In the genomic region with DNA sequence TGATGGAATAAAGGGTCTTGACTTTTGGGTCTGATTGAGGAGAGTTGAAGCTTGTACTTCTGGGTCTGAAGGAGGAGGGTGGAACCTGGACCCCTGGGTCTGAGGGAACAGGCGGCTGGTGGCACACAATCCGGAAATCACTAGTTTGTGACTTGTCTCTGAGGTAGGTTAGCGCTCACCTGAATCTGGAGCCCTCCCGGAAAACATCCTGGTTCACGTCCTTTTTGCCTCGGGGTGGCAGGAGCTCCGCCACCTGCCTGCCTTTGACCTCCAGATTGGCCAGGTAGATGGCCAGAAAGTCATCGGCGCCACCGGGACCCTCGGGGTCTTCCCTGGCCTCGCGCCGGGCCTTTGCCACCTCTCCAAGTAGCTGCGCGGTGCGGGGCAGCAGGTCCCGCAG, we compare ENCODE assay signal across 9 mouse cellular contexts. TPM values are rescaled to one million over a fixed set of nuclear protein-coding genes. Genes with fewer than 3 reads are reported as not detected.
DNase-seq lines count a peak whose midpoint lies in the region; ATAC-seq and TF ChIP-seq lines count a peak whose summit lies in the region.
"Had no signal": no experiment of that assay in that cellular context is flagged by ENCODE, and none has a peak within 500 bp of the region (broad histone marks: within the 10 kb centered on the region; RNA-seq: fewer than 3 reads in every experiment).

No protein-coding gene starts in this region.

- WGBS in lung, embryonic 15.5 days, result 6% methylated on average over 18 of the region's 18 CpGs
- 6% methylated on average over 18 of the region's 18 CpGs for WGBS in kidney, embryonic 14.5 days
- 14% methylated on average over 18 of the region's 18 CpGs for WGBS in liver, postnatal 0 days (ENCODE audit: insufficient replicate concordance)

- peak overlapping the region; percentile 57 for H3K4me3 ChIP-seq in gastrocnemius, adult 2 months
- peak overlapping the region; percentile 49 for H3K4me3 ChIP-seq in lung, embryonic 15.5 days
- peak overlapping the region; percentile 34 for H3K4me3 ChIP-seq in kidney, embryonic 14.5 days (ENCODE audit: low read length)
- peak overlapping the region; percentile 33 for H3K4me3 ChIP-seq in liver, postnatal 0 days (ENCODE audit: low read depth, low read length)

- no peaks in the 10 kb centered on the region for H3K9me3 ChIP-seq in lung, embryonic 15.5 days
- H3K9me3 ChIP-seq in kidney, embryonic 14.5 days (ENCODE audit: control insufficient read depth, low read length), result no peaks in the 10 kb centered on the region
- H3K9me3 ChIP-seq in liver, postnatal 0 days (ENCODE audit: low read length), result no peaks in the 10 kb centered on the region

- no peaks in the 10 kb centered on the region for H3K36me3 ChIP-seq in lung, embryonic 15.5 days
- no peaks in the 10 kb centered on the region for H3K36me3 ChIP-seq in kidney, embryonic 14.5 days (ENCODE audit: control insufficient read depth, insufficient read depth, low read length)
- H3K36me3 ChIP-seq in liver, postnatal 0 days (replicated peaks; ENCODE audit: insufficient read depth, low read length), result no peaks in the 10 kb centered on the region

- TF ChIP-seq CTCF in gastrocnemius, adult 2 months (IDR thresholded peaks at IDR 0.05), result no peak
- TF ChIP-seq CTCF in liver, postnatal 0 days (IDR thresholded peaks at IDR 0.05; ENCODE audit: low read depth), result no peak

- peak overlapping the region; percentile 68 for H3K4me2 ChIP-seq in lung, embryonic 15.5 days
- peak overlapping the region; percentile 43 for H3K4me2 ChIP-seq in kidney, embryonic 14.5 days (replicated peaks; ENCODE audit: low read depth, low read length)
- peak overlapping the region; percentile 61 for H3K4me2 ChIP-seq in liver, postnatal 0 days (ENCODE audit: low read depth, low read length)

- no peak for ATAC-seq in lung, embryonic 15.5 days (ENCODE audit: borderline replicate concordance, extremely low read depth, low FRiP score, low TSS enrichment)
- no peak for ATAC-seq in kidney, embryonic 14.5 days (ENCODE audit: low FRiP score, low TSS enrichment)
- ATAC-seq in liver, postnatal 0 days, result no peak
- ATAC-seq in frontal cortex, adult (ENCODE audit: low TSS enrichment), result no peak

- peaks cover 18% of the 10 kb centered on the region for H3K27me3 ChIP-seq in lung, embryonic 15.5 days
- H3K27me3 ChIP-seq in kidney, embryonic 14.5 days (ENCODE audit: control insufficient read depth, insufficient read depth, low read length), result peaks cover 11% of the 10 kb centered on the region
- no peaks in the 10 kb centered on the region for H3K27me3 ChIP-seq in liver, postnatal 0 days (ENCODE audit: insufficient read depth, low read length)

- H3K4me1 ChIP-seq in lung, embryonic 15.5 days, result peaks cover 7% of the 10 kb centered on the region; the same call in 1 of the 2 replicates
- H3K4me1 ChIP-seq in kidney, embryonic 14.5 days (ENCODE audit: control insufficient read depth, insufficient read depth, low read length), result no peaks in the 10 kb centered on the region
- H3K4me1 ChIP-seq in liver, postnatal 0 days (ENCODE audit: insufficient read depth), result peaks cover 7% of the 10 kb centered on the region; the same call in 1 of the 2 replicates

- DNase-seq in gastrocnemius, adult 2 months, result no peak
- DNase-seq in gastrocnemius, postnatal 25 days, result no peak
- no peak for DNase-seq in lung, postnatal 25 days (ENCODE audit: low spot score)
- no peak for DNase-seq in liver, postnatal 0 days
- DNase-seq in embryo, embryonic 10 days (ENCODE audit: low spot score), result no peak
- DNase-seq: layer of hippocampus, adult 9-11 months had no signal

- no peak for TF ChIP-seq EP300 in liver, postnatal 0 days (IDR thresholded peaks at IDR 0.05; ENCODE audit: low read depth)

- intact Hi-C loops in gastrocnemius, adult 2 months (cut with DNase I), result no loop called here

- H3K9ac ChIP-seq in lung, embryonic 15.5 days, result peak overlapping the region; percentile 50
- peak overlapping the region; percentile 47 for H3K9ac ChIP-seq in kidney, embryonic 14.5 days (ENCODE audit: low read depth, low read length)
- H3K9ac ChIP-seq in liver, postnatal 0 days (replicated peaks), result peak overlapping the region; percentile 27; the same call in 1 of the 2 replicates

- no peak overlapping the region for H3K27ac ChIP-seq in gastrocnemius, adult 2 months
- H3K27ac ChIP-seq in lung, embryonic 15.5 days, result peak overlapping the region; percentile 94
- no peak overlapping the region for H3K27ac ChIP-seq in kidney, embryonic 14.5 days (ENCODE audit: low read depth, low read length)
- no peak overlapping the region for H3K27ac ChIP-seq in liver, postnatal 0 days (ENCODE audit: low read depth)

RNA-seq across cellular contexts. Expression of gene Cblc, which starts 0.4 kb away (rescaled TPM):
- total RNA-seq in gastrocnemius, adult 2 months (2021), result not detected
- not detected for total RNA-seq in gastrocnemius, postnatal 25 days (2021)
- polyA plus RNA-seq in lung, embryonic 15.5 days (2015; fragmentation: Nextera tagmentation; extraction: Ambion mirVana), result 15.2 and 16.1 TPM in 2 replicates
- polyA plus RNA-seq in kidney, embryonic 14.5 days (2014; fragmentation: Nextera tagmentation; extraction: Ambion mirVana), result 4.7 and 7.3 TPM in 2 replicates
- polyA plus RNA-seq in liver, postnatal 0 days (2015; fragmentation: Nextera tagmentation; extraction: Ambion mirVana), result 9.6 and 10.8 TPM in 2 replicates

RNA-seq across cellular contexts. Expression of gene Bcam, which starts 25.4 kb away (rescaled TPM):
- 10 to 100 TPM; 21.9 to 26.7 TPM for total RNA-seq in gastrocnemius, adult 2 months (2021)
- total RNA-seq in gastrocnemius, postnatal 25 days (2021), result 10 to 100 TPM; 25.3 to 33.9 TPM
- 313 and 345 TPM in 2 replicates for polyA plus RNA-seq in lung, embryonic 15.5 days (2015; fragmentation: Nextera tagmentation; extraction: Ambion mirVana)
- 177 and 214 TPM in 2 replicates for polyA plus RNA-seq in kidney, embryonic 14.5 days (2014; fragmentation: Nextera tagmentation; extraction: Ambion mirVana)
- 8.8 and 9.3 TPM in 2 replicates for polyA plus RNA-seq in liver, postnatal 0 days (2015; fragmentation: Nextera tagmentation; extraction: Ambion mirVana)

RNA-seq across cellular contexts. Expression of gene Bcl3, which starts 26.3 kb away (rescaled TPM):
- 1 to 10 TPM; 1.3 to 1.5 TPM for total RNA-seq in gastrocnemius, adult 2 months (2021)
- 1 to 10 TPM; 1.2 TPM for total RNA-seq in gastrocnemius, postnatal 25 days (2021)
- polyA plus RNA-seq in lung, embryonic 15.5 days (2015; fragmentation: Nextera tagmentation; extraction: Ambion mirVana), result 4.3 and 4.7 TPM in 2 replicates
- 3.5 and 4.2 TPM in 2 replicates for polyA plus RNA-seq in kidney, embryonic 14.5 days (2014; fragmentation: Nextera tagmentation; extraction: Ambion mirVana)
- polyA plus RNA-seq in liver, postnatal 0 days (2015; fragmentation: Nextera tagmentation; extraction: Ambion mirVana), result 5.4 and 11.2 TPM in 2 replicates

RNA-seq across cellular contexts. Expression of gene Nectin2, which starts 46.0 kb away (rescaled TPM):
- total RNA-seq in gastrocnemius, adult 2 months (2021), result 1 to 10 TPM; 1.4 to 1.5 TPM
- total RNA-seq in gastrocnemius, postnatal 25 days (2021), result 1 to 10 TPM; 2.1 to 3.9 TPM
- 133 and 140 TPM in 2 replicates for polyA plus RNA-seq in lung, embryonic 15.5 days (2015; fragmentation: Nextera tagmentation; extraction: Ambion mirVana)
- polyA plus RNA-seq in kidney, embryonic 14.5 days (2014; fragmentation: Nextera tagmentation; extraction: Ambion mirVana), result 106 and 139 TPM in 2 replicates
- 51.0 and 51.3 TPM in 2 replicates for polyA plus RNA-seq in liver, postnatal 0 days (2015; fragmentation: Nextera tagmentation; extraction: Ambion mirVana)

RNA-seq across cellular contexts. Expression of gene Gm19345, which starts 55.5 kb away (rescaled TPM):
- not detected for total RNA-seq in gastrocnemius, adult 2 months (2021)
- not detected for total RNA-seq in gastrocnemius, postnatal 25 days (2021)
- polyA plus RNA-seq in lung, embryonic 15.5 days (2015; fragmentation: Nextera tagmentation; extraction: Ambion mirVana), result 0.16 TPM in 1 of 2 replicates, not detected in the other
- 0.27 TPM in 1 of 2 replicates, not detected in the other for polyA plus RNA-seq in kidney, embryonic 14.5 days (2014; fragmentation: Nextera tagmentation; extraction: Ambion mirVana)
- 0.18 and 0.19 TPM in 2 replicates for polyA plus RNA-seq in liver, postnatal 0 days (2015; fragmentation: Nextera tagmentation; extraction: Ambion mirVana)

Comparison
In these comparisons a context has a peak if more than half of its experiments do, and no peak if none do; other contexts are left out.
1. RNA of gene Bcam, which starts 25.4 kb away (polyA plus RNA-seq): 313 to 345 TPM in lung, embryonic 15.5 days and 177 to 214 TPM in kidney, embryonic 14.5 days; 8.8 to 9.3 TPM in liver, postnatal 0 days; every median in the first group is over 10 times any median in the second.
2. Peak in every context shown above with its lines, with median percentiles within 50 percentile points of each other: H3K4me3 ChIP-seq, H3K4me2 ChIP-seq and H3K9ac ChIP-seq.